Mouse (Mus musculus): ENCODE results near the gene Pigc.

Pigc gene

GRCm38 (mm10) chr1:161976255-161977182, 7.5 kb downstream of the Pigc start:
- DNase-seq, result peak; percentile 94

GRCm38 (mm10) chr1:161977331-161977730, 8.3 kb downstream of the Pigc start:
- peak; percentile 96 for DNase-seq

GRCm38 (mm10) chr1:161978173-161978700, 9.3 kb downstream of the Pigc start:
- peak; percentile 70 for DNase-seq

- peak; percentile 46 for DNase-seq
Measured at GRCm38 (mm10) chr1:161979536-161979935, 10.6 kb downstream of the Pigc start, which contains the start of gene 4930558K02Rik. TSS of gene 4930558K02Rik (minus strand) at chr1:161979636.

GRCm38 (mm10) chr1:161980046-161980445, 11.1 kb downstream of the Pigc start:
- no peak for DNase-seq

GRCm38 (mm10) chr1:161980626-161981298, 11.8 kb downstream of the Pigc start:
- DNase-seq, result peak; percentile 63

GRCm38 (mm10) chr1:161983451-161983850, 14.5 kb downstream of the Pigc start:
- peak; percentile 95 for DNase-seq

- peak; percentile 97 for DNase-seq
Measured at GRCm38 (mm10) chr1:161983979-161984566, 15.1 kb downstream of the Pigc start.

GRCm38 (mm10) chr1:161990684-161991578, 21.9 kb downstream of the Pigc start:
- no peak for DNase-seq

GRCm38 (mm10) chr1:161991846-161992245, 22.9 kb downstream of the Pigc start:
- DNase-seq, result peak; percentile 81

- DNase-seq, result peak; percentile 59
Measured at GRCm38 (mm10) chr1:161992389-161992788, 23.4 kb downstream of the Pigc start.

GRCm38 (mm10) chr1:161998781-161999180, 29.8 kb downstream of the Pigc start:
- DNase-seq, result peak; percentile 85

GRCm38 (mm10) chr1:161999338-161999737, 30.4 kb downstream of the Pigc start:
- DNase-seq, result peak; percentile 81

GRCm38 (mm10) chr1:161999882-162000371, 30.9 kb downstream of the Pigc start:
- peak; percentile 94 for DNase-seq

- DNase-seq, result peak; percentile 94
Measured at GRCm38 (mm10) chr1:162001328-162001727, 32.3 kb downstream of the Pigc start.

GRCm38 (mm10) chr1:162003729-162004517, 34.9 kb downstream of the Pigc start:
- DNase-seq, result peak; percentile 93

GRCm38 (mm10) chr1:162004518-162004780, 35.5 kb downstream of the Pigc start:
- DNase-seq, result no peak

GRCm38 (mm10) chr1:162004821-162005770, 36.1 kb downstream of the Pigc start:
- peak; percentile 97 for DNase-seq

- peak; percentile 79 for DNase-seq
Measured at GRCm38 (mm10) chr1:162006109-162006508, 37.1 kb downstream of the Pigc start.

- DNase-seq, result peak; percentile 85
Measured at GRCm38 (mm10) chr1:162008208-162008607, 39.2 kb downstream of the Pigc start.

Measured in heart, adult 11 months (tissue).